Mouse (Mus musculus) ES-Bruce4 (cell line): ENCODE results near the gene Filip1l.

Experiments
- CTCF ChIP-seq: IDR thresholded peaks from one replicate; pipeline ENCODE4 v1.8.1; 2011; ENCODE audit warnings: low read depth, low read length
- EP300 ChIP-seq: IDR thresholded peaks from 2 replicates; pipeline ENCODE4 v1.6.1; 2011; ENCODE audit warnings: low read depth, low read length; ENCODE audit not compliant: insufficient read depth
- POLR2A ChIP-seq: IDR thresholded peaks from one replicate; pipeline ENCODE4 v1.8.1; 2011; ENCODE audit warnings: low read length; ENCODE audit not compliant: insufficient read depth

- no peak for TF ChIP-seq CTCF
- TF ChIP-seq POLR2A = no peak
- no peak for TF ChIP-seq EP300
Measured at GRCm38 (mm10) chr16:57378631-57379330, 25.9 kb downstream of the Filip1l start.
